Mouse (Mus musculus): ENCODE measurements around the gene Anxa11.

GRCm38 (mm10) chr14:25869135-25869878 lies 27.4 kb downstream of the Anxa11 start:
- TF ChIP-seq CTCF (IDR thresholded peaks at IDR 0.05; ENCODE audit: borderline replicate concordance, insufficient read depth, low read depth, low read length) (no peak), POLR2A (IDR thresholded peaks at IDR 0.05; ENCODE audit: borderline replicate concordance, insufficient read depth, low read length) (no peak)
